Mouse (Mus musculus) right cerebral cortex, postnatal 14 days (tissue): ENCODE data around the gene Irs1.

Source experiments
- DNase-seq: peaks from one replicate; pipeline ENCODE4 v3.0.0; 2022

Gene Irs1

GRCm38 (mm10) chr1:82288421-82288990 is 2.7 kb downstream of the Irs1 start:
- DNase-seq = peak; percentile 23

- DNase-seq = no peak
Measured at GRCm38 (mm10) chr1:82287776-82288325, 3.4 kb downstream of the Irs1 start.

GRCm38 (mm10) chr1:82287052-82287775 is 4.0 kb downstream of the Irs1 start:
- DNase-seq = peak; percentile 11

GRCm38 (mm10) chr1:82286190-82287051 is 4.8 kb downstream of the Irs1 start:
- DNase-seq = no peak

- no peak for DNase-seq
Measured at GRCm38 (mm10) chr1:82285461-82286189, 5.6 kb downstream of the Irs1 start.

GRCm38 (mm10) chr1:82284403-82284802 is 6.8 kb downstream of the Irs1 start:
- DNase-seq = no peak

GRCm38 (mm10) chr1:82283901-82284301 is 7.3 kb downstream of the Irs1 start:
- no peak for DNase-seq

- DNase-seq = peak; percentile 87
Measured at GRCm38 (mm10) chr1:82282992-82283611, 8.1 kb downstream of the Irs1 start.

- no peak for DNase-seq
Measured at GRCm38 (mm10) chr1:82281823-82282222, 9.4 kb downstream of the Irs1 start.

- no peak for DNase-seq
Measured at GRCm38 (mm10) chr1:82279768-82280167, 11.4 kb downstream of the Irs1 start.

GRCm38 (mm10) chr1:82274361-82274760 is 16.9 kb downstream of the Irs1 start:
- no peak for DNase-seq

GRCm38 (mm10) chr1:82273529-82273928 is 17.7 kb downstream of the Irs1 start:
- no peak for DNase-seq

- no peak for DNase-seq
Measured at GRCm38 (mm10) chr1:82272231-82272630, 19.0 kb downstream of the Irs1 start.

GRCm38 (mm10) chr1:82267547-82267946 is 23.7 kb downstream of the Irs1 start:
- no peak for DNase-seq

GRCm38 (mm10) chr1:82262331-82262730 is 28.9 kb downstream of the Irs1 start:
- no peak for DNase-seq

GRCm38 (mm10) chr1:82261638-82262037 is 29.6 kb downstream of the Irs1 start:
- no peak for DNase-seq

- peak; percentile 11 for DNase-seq
Measured at GRCm38 (mm10) chr1:82261053-82261618, 30.1 kb downstream of the Irs1 start.

- no peak for DNase-seq
Measured at GRCm38 (mm10) chr1:82260055-82260454, 31.2 kb downstream of the Irs1 start.

- no peak for DNase-seq
Measured at GRCm38 (mm10) chr1:82258331-82258730, 32.9 kb downstream of the Irs1 start.

- DNase-seq = no peak
Measured at GRCm38 (mm10) chr1:82257457-82257856, 33.8 kb downstream of the Irs1 start.

GRCm38 (mm10) chr1:82253789-82254445 is 37.3 kb downstream of the Irs1 start:
- no peak for DNase-seq
